Mouse (Mus musculus) adrenal gland, postnatal 4 days (tissue): ENCODE data around the gene Fez2. TPM values are rescaled to one million over a fixed set of nuclear protein-coding genes. Genes with fewer than 3 reads are reported as not detected.

ENCODE experiments used
- DNase-seq, 2 experiments: peaks; one replicate each; pipeline ENCODE4 v3.0.0; 2021 to 2022; ENCODE audit warnings: low spot score in 2 of 2, mixed read lengths in 2 of 2
- total RNA-seq, 2 experiments: library from RNA; stranded (reverse); gene quantifications; 2 replicates each; pipeline ENCODE4 v1.2.3; 2021

Gene Fez2
- total RNA-seq, 2 experiments from 2014 or later, result 51.6 to 52.2 TPM

GRCm38 (mm10) chr17:78370445-78370844 is 47.5 kb downstream of the Fez2 start:
- no peak for DNase-seq

- DNase-seq, result no peak
These were observed 49.5 kb downstream of the Fez2 start for GRCm38 (mm10) chr17:78368481-78368880.

DNA sequence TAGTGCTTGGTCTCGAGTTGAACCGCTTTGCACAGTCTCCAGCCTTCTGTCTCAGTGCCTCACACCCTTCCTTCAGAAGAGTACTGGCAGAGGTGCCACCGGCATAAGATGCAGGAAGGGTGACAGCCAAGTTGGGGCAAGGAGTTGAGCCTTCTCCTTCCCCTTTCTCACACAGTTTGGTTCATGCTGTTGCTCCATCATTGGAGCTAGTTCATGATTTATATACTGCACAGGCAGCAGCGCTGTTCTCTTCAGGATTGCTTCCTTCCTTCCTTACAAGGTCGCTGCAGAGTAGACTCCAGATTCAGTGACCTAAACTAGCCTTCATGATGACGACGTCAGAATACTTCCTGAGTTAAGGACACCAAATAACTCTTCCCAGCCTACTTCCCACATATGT is 51.9 kb downstream of the Fez2 start:
- DNase-seq, result no peak

DNA sequence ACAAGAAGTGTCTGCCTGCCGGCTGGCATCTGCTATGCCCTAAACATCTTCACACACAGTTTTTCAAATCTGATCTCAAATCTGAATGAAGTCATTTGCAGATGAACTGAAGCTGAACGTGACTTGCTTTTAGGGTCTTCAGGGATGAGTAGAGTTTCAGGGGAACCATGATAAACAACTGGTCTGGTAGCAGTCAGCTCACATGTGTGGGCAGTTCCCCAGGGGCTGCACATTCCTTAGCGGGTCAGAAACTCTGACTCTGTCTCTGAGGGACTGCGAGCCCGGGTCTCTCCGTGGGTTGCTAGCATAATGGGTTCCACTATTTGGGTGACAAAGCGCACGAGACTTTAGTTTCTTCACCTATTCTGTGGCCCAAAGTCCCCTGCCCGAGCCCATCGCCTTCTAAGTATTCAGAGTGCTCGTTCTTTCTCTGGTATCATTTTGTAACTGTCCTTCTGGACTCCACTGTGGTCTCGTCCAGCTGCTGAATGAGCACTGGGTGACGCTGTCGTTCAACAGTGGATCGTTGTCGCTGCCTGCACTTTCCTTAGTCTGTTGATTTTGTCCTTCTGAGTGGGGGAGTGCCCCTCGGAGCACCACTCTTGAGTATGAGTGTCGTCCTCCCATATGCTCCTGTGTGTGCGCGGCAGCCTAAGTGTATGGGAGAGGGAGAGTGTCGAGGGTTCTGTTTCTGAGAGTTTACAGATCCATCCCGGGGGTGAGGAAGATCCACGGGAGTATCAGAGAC is 53.2 kb downstream of the Fez2 start:
- no peak for DNase-seq

- no peak for DNase-seq
These were observed 55.8 kb downstream of the Fez2 start for GRCm38 (mm10) chr17:78361939-78362728.

DNA sequence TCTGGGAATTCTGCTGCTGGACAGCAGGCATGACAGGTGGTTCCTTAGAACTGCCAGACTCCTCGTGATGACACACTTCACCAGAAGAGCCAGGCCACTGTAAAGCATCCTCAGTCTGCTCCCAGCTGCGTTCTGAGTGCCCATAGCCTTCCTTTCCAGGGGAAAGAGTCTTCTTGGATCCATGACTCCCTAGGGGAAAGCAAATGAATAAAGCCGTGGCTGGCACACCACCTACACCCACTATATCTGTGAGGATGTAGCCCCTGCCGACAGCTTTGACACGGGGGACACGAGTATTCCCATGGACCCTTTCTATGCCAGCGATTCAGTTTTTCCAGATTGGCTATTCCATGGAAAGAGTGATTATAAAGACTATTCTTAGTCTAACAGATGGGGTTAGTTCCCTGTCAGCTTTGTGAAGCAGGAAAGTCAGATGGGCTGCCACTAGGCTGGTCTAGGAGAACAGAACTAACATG is 59.7 kb downstream of the Fez2 start:
- no peak for DNase-seq

- DNase-seq, result no peak
These were observed 60.2 kb downstream of the Fez2 start for GRCm38 (mm10) chr17:78357753-78358152.

DNA sequence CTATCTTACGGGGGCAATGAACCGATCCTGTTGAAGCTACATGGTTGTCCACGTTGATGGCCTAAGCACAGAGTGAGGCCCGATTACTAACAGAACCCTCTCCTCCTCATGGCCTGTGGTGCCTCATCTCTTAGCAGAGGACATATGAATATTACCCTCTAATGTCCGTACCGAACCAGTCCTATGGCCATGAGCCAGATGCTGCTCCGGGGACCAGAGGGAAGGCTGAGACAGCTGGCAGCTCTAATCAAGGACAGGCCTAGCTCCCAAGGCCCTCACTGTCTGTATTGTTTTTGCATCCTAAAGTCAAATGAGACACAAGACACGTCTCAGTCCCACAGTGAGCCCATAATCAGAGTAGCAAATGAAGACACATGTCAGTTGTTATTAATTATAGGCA is 62.3 kb downstream of the Fez2 start:
- DNase-seq, result no peak

- no peak for DNase-seq
These were observed 63.1 kb downstream of the Fez2 start for GRCm38 (mm10) chr17:78354871-78355270.

GRCm38 (mm10) chr17:78354411-78354810 is 63.5 kb downstream of the Fez2 start:
- no peak for DNase-seq

DNA sequence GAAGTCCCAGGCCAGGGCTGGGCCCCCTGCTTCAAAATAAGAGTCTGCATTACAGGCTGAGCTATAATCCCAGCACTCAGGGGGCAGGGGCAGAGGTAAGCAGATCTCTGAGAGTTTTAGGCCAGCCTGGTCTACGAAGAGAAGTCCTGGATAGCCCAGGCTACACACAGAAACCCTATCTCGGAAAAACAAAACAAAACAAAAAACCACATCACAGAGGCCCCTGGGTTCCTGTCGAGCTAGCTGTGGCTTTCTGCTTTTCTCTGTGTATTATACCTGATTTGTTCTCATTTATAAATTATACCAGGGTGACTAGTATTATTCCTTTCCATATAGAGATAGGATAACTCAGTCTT is 65.5 kb downstream of the Fez2 start:
- no peak for DNase-seq

DNA sequence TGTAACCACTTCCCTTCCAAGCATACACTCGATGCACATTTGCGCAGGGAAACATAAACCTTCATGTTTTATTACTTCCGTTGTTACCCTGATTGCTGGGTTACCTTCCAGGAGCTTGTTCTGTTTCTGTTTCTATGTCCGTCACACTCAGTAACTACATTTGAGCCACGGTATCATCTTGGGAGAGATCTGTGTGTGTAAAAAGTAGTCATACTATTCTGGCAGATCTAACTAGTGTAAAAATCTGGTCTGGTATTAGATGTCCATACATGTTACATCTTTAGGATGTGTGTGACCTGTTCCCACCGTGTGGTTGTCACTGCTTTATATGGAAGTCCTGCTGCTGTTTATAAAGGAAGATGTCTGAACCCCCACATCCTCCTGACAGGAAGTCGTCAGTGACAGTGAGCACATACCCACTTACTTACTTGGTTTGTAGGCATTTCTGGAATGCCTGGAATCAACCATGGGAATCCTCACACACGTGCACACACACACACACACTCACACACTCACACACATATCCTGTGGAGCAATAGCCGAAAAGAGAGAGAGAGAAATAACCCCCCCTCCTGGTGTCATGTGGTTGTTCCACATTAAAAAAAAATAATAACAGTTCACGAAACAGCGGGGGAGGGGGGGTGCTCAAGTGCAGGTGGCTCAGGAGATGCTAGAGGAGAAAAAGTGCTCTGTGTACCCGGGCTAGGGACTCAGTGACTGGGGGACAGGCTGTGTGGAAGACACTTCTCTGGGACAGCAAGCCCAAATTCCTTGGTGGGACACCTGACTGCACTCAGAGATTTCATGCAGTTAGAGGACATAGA is 66.1 kb downstream of the Fez2 start:
- DNase-seq, result no peak

GRCm38 (mm10) chr17:78347111-78347801 is 70.7 kb downstream of the Fez2 start:
- no peak for DNase-seq

GRCm38 (mm10) chr17:78343688-78344087 is 74.3 kb downstream of the Fez2 start:
- DNase-seq, result no peak

DNA sequence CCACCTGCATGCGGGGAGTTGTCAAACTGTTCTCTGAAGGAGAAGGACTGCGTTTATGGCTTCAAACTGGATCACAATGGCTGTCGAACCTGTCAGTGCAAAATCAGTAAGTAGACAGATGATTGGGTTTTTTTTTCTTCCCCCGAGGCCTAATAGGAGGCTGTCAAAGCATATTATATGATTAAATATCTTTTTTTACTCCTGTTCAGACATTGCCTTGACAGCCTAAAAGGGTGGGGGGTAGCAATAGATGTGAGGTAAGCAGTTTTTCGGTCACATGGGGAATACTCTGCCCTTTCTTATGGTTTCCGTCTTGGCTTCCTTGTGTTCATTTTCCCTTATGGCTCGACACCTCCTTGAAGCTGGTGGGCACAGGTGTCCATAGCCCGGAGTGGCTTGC is 82.7 kb downstream of the Fez2 start:
- no peak for DNase-seq

DNA sequence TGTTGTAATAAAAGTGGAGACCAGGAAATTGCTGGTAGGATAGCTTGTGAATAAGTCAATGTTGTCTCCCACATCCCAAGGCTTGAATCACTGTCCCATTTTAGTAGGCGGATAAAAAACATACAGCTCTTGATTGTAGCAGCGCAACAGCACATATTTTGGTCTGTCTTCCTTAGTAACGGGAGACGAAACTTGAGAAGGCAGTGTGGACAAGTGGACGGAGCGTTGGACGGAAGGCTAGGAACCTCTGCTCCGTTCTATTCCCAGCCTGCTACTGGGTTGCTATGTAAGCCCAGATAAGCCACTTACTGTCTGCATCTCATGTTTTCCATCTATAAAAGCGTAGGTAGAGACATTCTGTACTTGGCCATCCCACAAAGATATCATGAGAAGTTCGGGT is 84.7 kb downstream of the Fez2 start:
- DNase-seq, result no peak

DNA sequence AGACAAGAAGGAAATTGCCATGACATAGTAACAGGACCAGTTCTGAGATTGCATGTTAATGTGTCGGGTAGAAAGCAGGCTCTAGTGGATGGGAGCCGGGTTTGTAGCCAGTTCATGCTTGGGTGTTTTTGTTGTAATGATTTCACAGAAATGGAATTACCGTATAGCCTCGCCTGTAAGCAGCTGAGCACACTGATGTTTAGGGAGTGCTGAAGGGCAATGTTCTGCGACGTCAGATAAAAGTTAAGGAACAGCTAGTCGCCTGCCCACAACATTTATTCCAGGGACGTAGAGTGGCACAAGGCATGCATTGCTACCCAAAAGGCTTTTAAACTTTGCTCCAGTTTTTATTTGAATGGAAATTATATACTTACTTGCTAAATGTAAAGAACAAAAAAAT is 86.5 kb downstream of the Fez2 start:
- DNase-seq, result no peak

DNA sequence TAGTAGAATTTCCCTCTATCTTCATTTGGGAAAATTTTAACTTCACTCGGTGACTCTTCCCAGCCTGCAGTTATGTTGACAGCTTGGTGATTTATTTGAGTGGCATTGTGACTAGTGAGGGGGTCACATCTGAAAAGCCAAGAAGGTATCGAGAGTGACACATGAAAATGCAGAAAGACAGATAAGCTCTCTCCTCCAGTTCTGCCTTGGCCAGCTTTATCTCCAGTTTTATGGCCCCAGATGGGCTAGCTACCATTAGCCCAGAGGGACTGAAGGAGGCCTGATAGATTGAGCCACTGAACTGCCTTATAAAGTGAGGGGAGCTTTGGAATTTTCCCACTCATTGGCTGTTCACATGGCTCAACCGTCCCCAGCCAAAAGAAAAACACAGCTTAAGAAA is 89.7 kb downstream of the Fez2 start:
- DNase-seq, result no peak

- no peak for DNase-seq
These were observed 90.8 kb downstream of the Fez2 start for GRCm38 (mm10) chr17:78327187-78327586.

DNA sequence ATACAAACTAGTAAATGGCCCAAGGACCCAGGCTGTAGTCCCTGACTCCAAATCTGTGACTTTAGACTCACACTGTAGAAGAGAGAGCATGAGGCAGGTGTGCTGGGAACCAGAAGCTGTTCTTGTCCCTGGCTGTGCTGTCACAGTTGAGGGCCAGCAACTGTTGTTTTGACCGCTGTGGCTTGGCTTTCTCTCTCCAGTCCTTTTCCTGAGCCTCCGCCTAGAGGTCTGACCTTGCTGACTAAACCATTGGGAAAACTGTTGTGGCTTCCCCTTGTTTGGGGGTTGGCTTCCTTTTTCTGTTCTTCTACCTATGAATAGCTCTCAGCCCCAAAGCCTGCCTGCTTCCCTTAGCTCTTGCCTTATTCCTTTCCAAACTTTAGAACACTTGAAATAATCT is 91.6 kb downstream of the Fez2 start:
- DNase-seq, result no peak

DNA sequence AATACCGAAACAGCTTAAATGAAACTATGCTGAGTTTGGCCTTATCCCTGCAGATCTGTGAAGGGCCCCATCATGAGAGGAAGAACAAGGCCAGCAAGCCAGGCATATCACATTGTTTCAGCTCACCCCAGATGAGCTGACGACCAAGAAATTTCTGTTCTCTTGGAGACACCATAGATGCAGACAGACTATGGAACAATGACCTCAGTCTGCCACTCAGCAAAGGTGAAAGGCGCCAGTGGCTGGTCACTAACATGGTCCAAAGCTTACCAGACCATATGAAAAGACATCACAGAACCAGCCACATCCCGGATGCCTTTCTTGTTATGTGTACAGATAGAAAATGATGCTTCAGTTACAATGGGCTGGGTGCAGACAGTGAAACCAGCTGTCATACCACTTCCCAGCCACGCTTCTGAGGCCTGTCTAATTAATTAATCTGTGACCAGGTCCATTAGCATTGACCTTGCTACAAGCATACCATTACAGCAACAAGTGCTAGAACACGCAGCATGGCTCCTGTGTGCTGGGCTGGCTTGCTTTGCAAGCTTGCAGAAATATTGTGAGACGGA is 92.1 kb downstream of the Fez2 start:
- DNase-seq, result no peak
